Mouse (Mus musculus): ENCODE results near the gene Hps4.
"Not testable (repeated sequence)": the region's sequence is repeated elsewhere in the genome, so short reads cannot be mapped to it uniquely, and the experiment has no call there.

Gene Hps4

GRCm38 (mm10) chr5:112409274-112409673 is 66.4 kb downstream of the Hps4 start:
- no peak for DNase-seq

- DNase-seq, result no peak
Observed at GRCm38 (mm10) chr5:112411072-112411471, 68.2 kb downstream of the Hps4 start.

GRCm38 (mm10) chr5:112411514-112412335 is 68.8 kb downstream of the Hps4 start:
- peak; percentile 68 for DNase-seq

- not testable (repeated sequence) for DNase-seq
Observed at GRCm38 (mm10) chr5:112412781-112413180, 69.9 kb downstream of the Hps4 start.

- DNase-seq, result no peak
Observed at GRCm38 (mm10) chr5:112416673-112417072, 73.8 kb downstream of the Hps4 start.

- DNase-seq, result no peak
Observed at GRCm38 (mm10) chr5:112418023-112418422, 75.1 kb downstream of the Hps4 start.

- DNase-seq, result no peak
Observed at GRCm38 (mm10) chr5:112419535-112419934, 76.7 kb downstream of the Hps4 start.

- no peak for DNase-seq
Observed at GRCm38 (mm10) chr5:112426635-112427034, 83.8 kb downstream of the Hps4 start.

GRCm38 (mm10) chr5:112427283-112427682 is 84.4 kb downstream of the Hps4 start:
- no peak for DNase-seq

Data from right cerebral cortex, postnatal 25 days (tissue).